Mouse (Mus musculus): ENCODE results near the gene Rsbn1l. TPM values are rescaled to one million over a fixed set of nuclear protein-coding genes. Genes with fewer than 3 reads are reported as not detected.

The Rsbn1l gene
- polyA plus RNA-seq, 1 experiment from 2014 or later = 3.7 TPM

GRCm38 (mm10) chr5:20932585-20932984, 23.6 kb downstream of the Rsbn1l start:
- no peak for TF ChIP-seq CTCF (IDR thresholded peaks at IDR 0.05; ENCODE audit: low read depth)
- no peak overlapping the region for H3K4me3 ChIP-seq (ENCODE audit: low read depth, low read length)
- no peaks in the 10 kb centered on the region for H3K27me3 ChIP-seq (replicated peaks; ENCODE audit: control insufficient read depth, insufficient read depth, low read length)
- no peaks in the 10 kb centered on the region for H3K9me3 ChIP-seq (ENCODE audit: control insufficient read depth)
- H3K36me3 ChIP-seq (ENCODE audit: control insufficient read depth, insufficient read depth) = no peaks in the 10 kb centered on the region
- ATAC-seq = no peak
- WGBS = 76% methylated on average over 3 of the region's 3 CpGs
- H3K4me1 ChIP-seq (replicated peaks; ENCODE audit: control insufficient read depth, insufficient read depth, low read length) = peaks cover 15% of the 10 kb centered on the region; the same call in 1 of the 2 replicates
- no peak overlapping the region for H3K27ac ChIP-seq (ENCODE audit: low read depth, low read length)
- H3K9ac ChIP-seq (ENCODE audit: low read depth, low read length) = no peak overlapping the region
- H3K4me2 ChIP-seq (replicated peaks; ENCODE audit: low read depth) = no peak overlapping the region

GRCm38 (mm10) chr5:20931300-20931699, 24.9 kb downstream of the Rsbn1l start:
- Histone ChIP-seq H3K27ac (ENCODE audit: low read depth, low read length) (no peak overlapping the region), H3K36me3 (ENCODE audit: control insufficient read depth, insufficient read depth) (no peaks in the 10 kb centered on the region), H3K9me3 (ENCODE audit: control insufficient read depth) (no peaks in the 10 kb centered on the region), H3K27me3 (replicated peaks; ENCODE audit: control insufficient read depth, insufficient read depth, low read length) (no peaks in the 10 kb centered on the region), H3K4me1 (replicated peaks; ENCODE audit: control insufficient read depth, insufficient read depth, low read length) (peaks cover 14% of the 10 kb centered on the region; the same call in 1 of the 2 replicates), H3K4me2 (replicated peaks; ENCODE audit: low read depth) (no peak overlapping the region), H3K9ac (ENCODE audit: low read depth, low read length) (no peak overlapping the region), H3K4me3 (ENCODE audit: low read depth, low read length) (no peak overlapping the region)
- WGBS = 51% methylated on average over 3 of the region's 3 CpGs
- no peak for TF ChIP-seq CTCF (IDR thresholded peaks at IDR 0.05; ENCODE audit: low read depth)
- peak; percentile 63; the same call in 1 of the 2 replicates for ATAC-seq

GRCm38 (mm10) chr5:20930430-20930829, 25.8 kb downstream of the Rsbn1l start:
- no peak for TF ChIP-seq CTCF (IDR thresholded peaks at IDR 0.05; ENCODE audit: low read depth)
- Histone ChIP-seq H3K9me3 (ENCODE audit: control insufficient read depth) (no peaks in the 10 kb centered on the region), H3K36me3 (ENCODE audit: control insufficient read depth, insufficient read depth) (no peaks in the 10 kb centered on the region), H3K4me1 (replicated peaks; ENCODE audit: control insufficient read depth, insufficient read depth, low read length) (peaks cover 10% of the 10 kb centered on the region; the same call in 1 of the 2 replicates), H3K27ac (ENCODE audit: low read depth, low read length) (no peak overlapping the region), H3K4me2 (replicated peaks; ENCODE audit: low read depth) (no peak overlapping the region), H3K4me3 (ENCODE audit: low read depth, low read length) (no peak overlapping the region), H3K27me3 (replicated peaks; ENCODE audit: control insufficient read depth, insufficient read depth, low read length) (no peaks in the 10 kb centered on the region), H3K9ac (ENCODE audit: low read depth, low read length) (no peak overlapping the region)
- ATAC-seq = no peak

GRCm38 (mm10) chr5:20929669-20930151, 26.5 kb downstream of the Rsbn1l start:
- Histone ChIP-seq H3K36me3 (ENCODE audit: control insufficient read depth, insufficient read depth) (no peaks in the 10 kb centered on the region), H3K4me2 (replicated peaks; ENCODE audit: low read depth) (no peak overlapping the region), H3K27me3 (replicated peaks; ENCODE audit: control insufficient read depth, insufficient read depth, low read length) (no peaks in the 10 kb centered on the region), H3K27ac (ENCODE audit: low read depth, low read length) (no peak overlapping the region), H3K4me3 (ENCODE audit: low read depth, low read length) (no peak overlapping the region), H3K9ac (ENCODE audit: low read depth, low read length) (no peak overlapping the region), H3K9me3 (ENCODE audit: control insufficient read depth) (no peaks in the 10 kb centered on the region), H3K4me1 (replicated peaks; ENCODE audit: control insufficient read depth, insufficient read depth, low read length) (peaks cover 10% of the 10 kb centered on the region; the same call in 1 of the 2 replicates)
- TF ChIP-seq CTCF (IDR thresholded peaks at IDR 0.05; ENCODE audit: low read depth) = no peak
- no peak for ATAC-seq
- WGBS = 39% methylated on average over 6 of the region's 6 CpGs

- H3K4me1 ChIP-seq (replicated peaks; ENCODE audit: control insufficient read depth, insufficient read depth, low read length) = peaks cover 3% of the 10 kb centered on the region; the same call in 1 of the 2 replicates
- WGBS = 47% methylated on average over 3 of the region's 3 CpGs
- H3K36me3 ChIP-seq (ENCODE audit: control insufficient read depth, insufficient read depth) = no peaks in the 10 kb centered on the region
- H3K4me3 ChIP-seq (ENCODE audit: low read depth, low read length) = no peak overlapping the region
- no peak overlapping the region for H3K9ac ChIP-seq (ENCODE audit: low read depth, low read length)
- no peak for TF ChIP-seq CTCF (IDR thresholded peaks at IDR 0.05; ENCODE audit: low read depth)
- no peaks in the 10 kb centered on the region for H3K9me3 ChIP-seq (ENCODE audit: control insufficient read depth)
- H3K27me3 ChIP-seq (replicated peaks; ENCODE audit: control insufficient read depth, insufficient read depth, low read length) = no peaks in the 10 kb centered on the region
- H3K27ac ChIP-seq (ENCODE audit: low read depth, low read length) = no peak overlapping the region
- ATAC-seq = no peak
- H3K4me2 ChIP-seq (replicated peaks; ENCODE audit: low read depth) = no peak overlapping the region
Observed at GRCm38 (mm10) chr5:20925451-20925850, 30.7 kb downstream of the Rsbn1l start.

- H3K27ac ChIP-seq (ENCODE audit: low read depth, low read length) = no peak overlapping the region
- ATAC-seq = no peak
- no peaks in the 10 kb centered on the region; the same call in 1 of the 2 replicates for H3K36me3 ChIP-seq (ENCODE audit: control insufficient read depth, insufficient read depth)
- no peak overlapping the region for H3K4me3 ChIP-seq (ENCODE audit: low read depth, low read length)
- H3K9me3 ChIP-seq (ENCODE audit: control insufficient read depth) = no peaks in the 10 kb centered on the region
- WGBS = 66% methylated on average over 3 of the region's 3 CpGs
- no peak for TF ChIP-seq CTCF (IDR thresholded peaks at IDR 0.05; ENCODE audit: low read depth)
- H3K4me2 ChIP-seq (replicated peaks; ENCODE audit: low read depth) = no peak overlapping the region
- H3K27me3 ChIP-seq (replicated peaks; ENCODE audit: control insufficient read depth, insufficient read depth, low read length) = no peaks in the 10 kb centered on the region
- no peak overlapping the region for H3K9ac ChIP-seq (ENCODE audit: low read depth, low read length)
- H3K4me1 ChIP-seq (replicated peaks; ENCODE audit: control insufficient read depth, insufficient read depth, low read length) = no peaks in the 10 kb centered on the region
Observed at GRCm38 (mm10) chr5:20924608-20925007, 31.6 kb downstream of the Rsbn1l start.

- ATAC-seq = no peak
- H3K9ac ChIP-seq (ENCODE audit: low read depth, low read length) = no peak overlapping the region
- H3K27ac ChIP-seq (ENCODE audit: low read depth, low read length) = no peak overlapping the region
- no peaks in the 10 kb centered on the region for H3K27me3 ChIP-seq (replicated peaks; ENCODE audit: control insufficient read depth, insufficient read depth, low read length)
- no peaks in the 10 kb centered on the region for H3K4me1 ChIP-seq (replicated peaks; ENCODE audit: control insufficient read depth, insufficient read depth, low read length)
- no peak overlapping the region for H3K4me3 ChIP-seq (ENCODE audit: low read depth, low read length)
- no peaks in the 10 kb centered on the region; the same call in 1 of the 2 replicates for H3K36me3 ChIP-seq (ENCODE audit: control insufficient read depth, insufficient read depth)
- no peaks in the 10 kb centered on the region for H3K9me3 ChIP-seq (ENCODE audit: control insufficient read depth)
- no peak overlapping the region for H3K4me2 ChIP-seq (replicated peaks; ENCODE audit: low read depth)
- no peak for TF ChIP-seq CTCF (IDR thresholded peaks at IDR 0.05; ENCODE audit: low read depth)
- 95% methylated on average over 9 of the region's 9 CpGs for WGBS
Observed at GRCm38 (mm10) chr5:20919566-20919965, 36.6 kb downstream of the Rsbn1l start.
